Mouse (Mus musculus): ENCODE measurements at regions not wholly inside any gene's neighbourhood (a gene's known extent, or its start where the extent isn't known, plus 50 kb on each side); places are given as distances from the start of the nearest gene placed in this dataset.

DNA sequence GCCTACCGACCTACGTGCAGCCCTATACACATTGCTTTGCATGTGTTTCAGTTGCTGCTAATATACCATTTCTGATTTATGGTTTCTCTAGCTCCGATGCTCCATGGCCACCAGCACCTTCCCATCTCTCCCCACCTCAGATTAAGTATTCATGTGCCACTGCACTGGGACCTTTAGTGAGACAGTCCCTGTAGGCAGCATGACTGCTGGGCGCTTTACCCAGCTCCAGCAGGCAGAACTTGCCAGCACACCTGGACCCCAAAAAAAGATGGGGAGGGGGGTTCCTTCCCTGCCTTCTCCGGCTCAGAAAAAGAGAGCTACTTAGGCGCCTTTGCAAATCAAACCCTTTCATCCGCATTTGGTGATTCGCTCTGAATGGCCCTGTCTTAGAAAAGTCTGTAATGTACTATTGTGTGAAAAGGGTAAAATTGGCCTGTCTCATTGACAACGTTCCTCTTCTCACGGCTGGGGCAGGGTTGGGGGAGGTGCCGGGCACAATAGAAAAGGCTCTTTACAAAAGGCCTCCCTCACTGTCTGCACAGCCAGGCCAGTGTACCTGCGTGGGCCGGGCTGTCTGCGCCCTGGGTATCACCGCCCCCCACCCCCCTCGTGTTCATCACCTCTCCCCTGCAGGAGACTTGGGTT, 89.6 kb upstream of the Id4 start:
- no peak for TF ChIP-seq CTCF (IDR thresholded peaks at IDR 0.05)
- ATAC-seq: no peak
- DNase-seq (ENCODE audit: low read depth, low spot score): no peak
- CTCF ChIA-PET: no interaction called here
- POLR2A ChIA-PET: no interaction called here
- no peaks in the 10 kb centered on the region for H3K27me3 ChIP-seq
- in situ Hi-C loops (cut with MboI; ENCODE audit: low pct_unique_long_range_greater_than_20kb): no loop called here

DNA sequence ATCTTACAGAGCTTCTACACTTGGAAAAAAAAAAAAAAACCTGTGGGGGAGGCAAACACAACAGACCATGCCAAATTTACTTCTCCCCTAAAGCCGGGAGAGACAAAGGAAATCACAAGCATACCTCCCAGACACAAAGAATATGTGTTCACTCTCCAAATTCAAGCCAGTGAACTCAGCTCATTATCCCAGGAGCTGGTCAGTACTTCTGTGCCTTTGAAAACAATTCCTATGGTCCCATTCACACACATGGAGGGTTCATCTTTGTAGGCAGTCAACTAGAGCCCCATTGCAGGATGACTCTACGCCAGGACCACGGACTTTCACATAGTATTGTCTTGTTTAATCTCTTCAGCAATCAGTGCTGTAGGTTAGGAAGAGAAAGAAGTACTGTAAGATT, 89.0 kb upstream of the Id4 start:
- in situ Hi-C loops (cut with MboI; ENCODE audit: low pct_unique_long_range_greater_than_20kb): no loop called here
- DNase-seq (ENCODE audit: low read depth, low spot score): no peak
- POLR2A ChIA-PET: no interaction called here

DNA sequence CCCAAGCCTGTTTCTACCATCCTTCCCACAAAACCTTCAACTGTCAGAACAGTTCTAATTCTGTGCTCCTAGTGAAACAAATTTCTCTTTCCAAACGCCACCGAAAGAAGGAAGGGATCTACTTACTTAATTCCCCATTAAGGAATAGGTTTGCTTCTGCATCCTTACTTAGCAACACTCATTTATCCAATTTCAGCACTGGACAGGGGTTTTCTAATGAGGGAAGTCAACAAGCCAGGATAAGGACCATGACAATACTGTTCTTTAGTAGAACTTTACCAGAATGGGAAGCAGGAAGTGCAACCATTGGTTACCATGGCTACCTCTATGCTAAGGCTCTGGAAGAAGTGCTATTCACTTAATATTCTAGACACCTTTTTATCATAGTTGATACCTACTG, 68.6 kb upstream of the Id4 start:
- POLR2A ChIA-PET: no interaction called here
- TF ChIP-seq CTCF (IDR thresholded peaks at IDR 0.05): no peak
- in situ Hi-C loops (cut with MboI; ENCODE audit: low pct_unique_long_range_greater_than_20kb): no loop called here
- no peak for ATAC-seq
- H3K27me3 ChIP-seq: no peaks in the 10 kb centered on the region
- CTCF ChIA-PET: no interaction called here
- no peak for DNase-seq (ENCODE audit: low read depth, low spot score)

More for the DNA sequence above, 89.0 kb upstream of the Id4 start:
- CTCF ChIA-PET: no interaction called here
- no peak for ATAC-seq
- no peaks in the 10 kb centered on the region for H3K27me3 ChIP-seq
- no peak for TF ChIP-seq CTCF (IDR thresholded peaks at IDR 0.05)

DNA sequence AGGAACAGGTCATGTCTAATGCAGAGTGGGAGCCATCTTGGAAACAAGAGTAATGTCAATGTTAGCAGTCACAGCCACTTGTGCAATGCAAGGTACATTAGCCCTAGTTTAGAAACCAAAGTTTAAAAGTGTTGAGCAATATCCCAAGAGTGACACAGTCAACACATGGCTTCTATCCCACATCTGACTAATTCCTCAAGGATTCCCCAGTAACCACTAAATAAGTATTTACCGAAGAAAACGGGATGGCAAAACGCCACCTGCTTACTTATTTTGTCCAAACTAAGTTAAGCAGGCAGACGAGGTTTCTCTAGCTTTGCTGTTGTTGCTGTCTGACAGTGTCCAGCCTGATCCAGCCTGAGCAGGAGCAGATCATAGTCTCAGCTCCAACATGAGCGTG, 67.1 kb upstream of the Id4 start:
- POLR2A ChIA-PET: no interaction called here

GRCm38 (mm10) chr13:48207824-48208223, 53.2 kb upstream of the Id4 start:
- ChIA-PET CTCF (no interaction called here), POLR2A (no interaction called here)
- DNase-seq (ENCODE audit: low read depth, low spot score): no peak
- in situ Hi-C loops (cut with MboI; ENCODE audit: low pct_unique_long_range_greater_than_20kb): no loop called here
- peaks cover 16% of the 10 kb centered on the region for H3K27me3 ChIP-seq
- TF ChIP-seq CTCF (IDR thresholded peaks at IDR 0.05): no peak
- ATAC-seq: no peak

More for the DNA sequence above, 67.1 kb upstream of the Id4 start:
- H3K27me3 ChIP-seq: no peaks in the 10 kb centered on the region
- peak; percentile 30 for DNase-seq (ENCODE audit: low read depth, low spot score)
- no peak for TF ChIP-seq CTCF (IDR thresholded peaks at IDR 0.05)
- in situ Hi-C loops (cut with MboI; ENCODE audit: low pct_unique_long_range_greater_than_20kb): no loop called here
- CTCF ChIA-PET: no interaction called here
- no peak for ATAC-seq
